Mouse (Mus musculus) ovary, adult 18-20 months (tissue): Measurements from ENCODE around the gene Smap1.
A peak's percentile ranks its signal among the peaks of the same experiment; 100 is the strongest.
"Not testable (repeated sequence)": the region's sequence is repeated elsewhere in the genome, so short reads cannot be mapped to it uniquely, and the experiment has no call there.

Source experiments
- DNase-seq: peaks from one replicate; pipeline ENCODE4 v3.0.0; 2022; ENCODE audit warnings: low spot score, mixed read lengths

Smap1 gene

GRCm38 (mm10) chr1:23921711-23922529, at the start of gene Smap1:
Gene Smap1 (minus strand): TSS chr1:23922317.
- peak; percentile 74 for DNase-seq

- DNase-seq: not testable (repeated sequence)
Measured at GRCm38 (mm10) chr1:23971159-23971558, 49.0 kb upstream of the Smap1 start.

GRCm38 (mm10) chr1:23968027-23968725, 46.1 kb upstream of the Smap1 start:
- DNase-seq: no peak

GRCm38 (mm10) chr1:23966226-23966625, 44.1 kb upstream of the Smap1 start:
- DNase-seq: no peak

DNA sequence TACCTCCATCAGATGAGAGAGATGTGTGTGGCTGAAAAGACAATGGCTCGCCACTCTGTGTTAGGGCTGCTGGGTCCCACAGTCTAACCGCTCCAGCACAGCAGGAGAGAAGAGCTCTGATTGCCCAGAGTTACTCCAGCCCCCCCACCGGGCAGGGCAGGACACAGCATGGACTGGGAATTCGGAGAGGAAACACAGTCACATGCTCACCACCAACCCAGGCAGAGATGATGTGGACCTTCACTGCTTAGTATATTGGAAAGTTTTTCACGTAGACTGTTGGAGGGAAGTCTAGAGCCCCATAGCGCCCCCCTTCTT, 37.3 kb upstream of the Smap1 start:
- DNase-seq: no peak

DNA sequence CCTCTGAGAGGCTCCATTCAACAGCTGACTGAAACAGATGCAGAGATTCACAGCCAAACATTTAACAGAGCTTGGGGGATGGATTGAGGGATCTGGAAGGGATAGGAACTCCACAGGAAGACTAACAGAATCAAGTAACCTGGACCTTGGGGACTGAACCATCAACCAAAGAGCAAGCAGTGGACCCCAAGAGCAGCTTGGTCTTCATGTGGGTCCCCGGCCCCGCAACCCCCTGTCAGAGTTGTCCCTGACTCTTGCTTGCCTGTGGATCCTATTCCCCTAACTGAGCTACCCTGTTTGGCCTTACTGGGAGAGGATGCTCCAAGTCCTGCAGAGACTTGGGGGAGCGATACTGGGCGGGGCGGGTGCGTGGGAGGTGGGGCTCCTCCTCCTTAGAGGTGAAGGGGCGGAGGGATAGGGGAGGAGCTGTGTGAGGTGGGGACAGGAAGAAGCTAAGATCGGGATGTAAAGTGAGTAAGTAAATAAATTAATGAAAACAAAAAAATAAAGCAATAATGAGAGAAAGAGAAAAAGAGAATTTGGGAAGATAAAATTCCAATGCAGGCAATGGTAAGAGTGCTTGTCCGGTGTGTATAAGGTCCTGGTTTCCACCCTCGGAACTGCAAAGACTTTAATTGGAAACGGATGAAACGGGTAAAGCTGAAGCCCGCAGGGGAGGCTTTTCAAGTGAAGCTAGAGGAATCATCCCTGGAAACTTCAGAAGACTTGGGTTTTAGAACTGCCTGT, 36.7 kb upstream of the Smap1 start:
- DNase-seq: no peak

- DNase-seq: no peak
Measured at GRCm38 (mm10) chr1:23958101-23958500, 36.0 kb upstream of the Smap1 start.

GRCm38 (mm10) chr1:23955539-23955938, 33.4 kb upstream of the Smap1 start:
- no peak for DNase-seq

DNA sequence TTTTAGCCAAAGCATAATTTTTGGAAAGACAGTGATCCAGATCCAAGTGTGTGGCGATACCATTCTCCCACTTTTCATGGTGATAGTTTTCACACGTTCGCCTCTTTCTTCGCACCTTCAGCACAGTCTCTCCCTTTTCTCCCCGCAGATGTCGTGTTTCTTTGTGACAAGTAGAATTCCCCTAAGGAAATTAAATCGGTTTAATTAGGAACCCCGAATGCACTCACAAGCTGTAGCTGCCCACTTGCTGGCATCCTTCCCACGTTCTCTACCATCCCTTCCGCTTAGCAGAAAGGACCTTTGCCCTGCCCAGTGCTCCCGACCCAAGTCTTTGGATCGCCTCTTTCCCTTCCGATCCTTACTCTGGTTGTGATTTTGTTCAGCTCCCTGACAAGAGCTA, 31.8 kb upstream of the Smap1 start:
- no peak for DNase-seq

GRCm38 (mm10) chr1:23948778-23949699, 26.9 kb upstream of the Smap1 start:
- DNase-seq: no peak

GRCm38 (mm10) chr1:23948290-23948689, 26.2 kb upstream of the Smap1 start:
- DNase-seq: no peak

GRCm38 (mm10) chr1:23944076-23944475, 22.0 kb upstream of the Smap1 start:
- no peak for DNase-seq

DNA sequence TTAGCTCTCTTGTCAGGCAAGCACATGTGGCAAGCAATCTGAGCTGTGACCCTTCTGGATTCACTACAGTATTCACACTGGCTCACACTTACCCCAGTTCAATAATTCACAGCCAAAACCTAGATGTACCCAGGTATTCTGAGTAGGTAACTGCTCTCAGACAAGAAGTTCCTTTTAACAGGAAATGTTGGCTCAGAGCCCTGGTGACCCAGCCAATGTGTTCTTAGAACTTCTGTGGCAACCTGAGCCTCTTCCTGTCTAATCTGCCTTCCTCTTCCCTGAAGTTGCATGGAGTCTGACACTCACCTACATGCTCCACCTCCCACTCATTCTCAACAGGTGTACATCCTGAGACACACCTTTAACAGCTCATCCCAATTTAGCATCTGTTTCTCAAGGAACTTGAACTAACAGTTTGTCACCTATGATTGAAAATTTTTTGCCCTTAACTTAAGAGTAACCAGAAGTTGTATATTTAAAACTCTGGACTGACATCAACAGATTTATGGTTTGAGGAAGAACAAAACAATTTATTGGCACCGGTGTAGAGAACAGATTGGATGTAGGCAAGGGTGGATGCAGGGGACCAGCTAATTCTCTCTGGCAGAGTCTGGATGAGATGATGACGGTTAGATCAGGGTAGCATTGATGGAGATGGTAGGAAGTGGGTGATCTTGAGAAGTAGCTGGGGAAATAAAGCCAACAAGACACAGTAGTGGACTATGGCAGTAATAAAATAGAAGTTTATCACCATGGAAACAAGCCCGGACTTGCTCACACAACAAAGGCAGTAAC, 21.2 kb upstream of the Smap1 start:
- DNase-seq: no peak

DNA sequence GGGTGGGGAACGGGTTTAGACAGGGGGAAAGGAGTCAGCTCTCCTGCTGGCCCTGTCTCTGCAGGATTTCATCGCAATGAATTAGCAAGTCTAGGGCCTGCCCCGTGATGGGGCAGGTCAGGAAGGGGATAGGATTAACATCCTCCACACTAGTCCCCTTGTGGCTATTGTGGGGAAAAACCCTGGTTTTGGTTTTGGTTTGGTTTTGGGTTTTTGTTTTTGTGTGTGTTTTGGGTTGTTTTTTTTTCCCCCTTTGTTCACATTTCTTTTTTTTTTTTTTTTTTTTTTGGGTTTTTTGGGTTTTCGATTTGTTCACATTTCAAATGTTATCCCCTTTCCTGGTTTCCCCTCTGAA, 13.3 kb upstream of the Smap1 start:
- no peak for DNase-seq

DNA sequence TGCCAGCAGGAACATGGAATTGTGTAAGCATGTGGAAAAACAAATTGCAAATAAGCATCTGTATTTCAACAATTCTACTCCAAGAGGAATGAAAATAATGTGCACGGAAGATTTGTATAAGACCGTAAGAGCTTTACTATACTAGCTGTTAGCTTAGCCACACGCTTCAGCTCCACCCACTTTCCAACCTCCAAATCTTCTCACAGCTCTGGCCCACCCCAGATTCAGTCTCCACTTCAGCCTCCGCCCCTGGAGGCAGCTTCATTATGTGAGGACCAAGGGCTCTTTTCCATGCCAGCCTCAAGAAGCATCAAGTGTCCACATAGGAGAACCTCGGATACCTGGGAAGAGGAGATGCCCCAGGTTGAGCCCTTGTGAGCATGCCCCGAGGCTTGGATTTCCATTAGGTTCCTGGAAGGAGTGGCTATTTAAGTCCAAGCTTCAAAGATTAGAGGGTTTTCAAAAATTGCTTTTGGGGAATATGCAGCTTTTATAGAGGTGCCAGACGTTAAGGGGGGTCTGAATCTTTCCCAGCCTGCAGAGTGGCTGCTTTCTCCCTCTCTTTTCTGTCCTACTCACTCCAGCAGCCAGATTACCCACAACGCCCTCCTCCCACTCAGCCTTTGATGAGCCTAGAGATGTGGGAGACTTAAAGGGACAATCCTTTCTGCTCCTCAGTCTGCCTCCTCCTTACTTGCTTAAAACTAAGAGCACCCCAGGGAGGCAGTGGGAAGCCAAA, 12.7 kb upstream of the Smap1 start:
- no peak for DNase-seq

DNA sequence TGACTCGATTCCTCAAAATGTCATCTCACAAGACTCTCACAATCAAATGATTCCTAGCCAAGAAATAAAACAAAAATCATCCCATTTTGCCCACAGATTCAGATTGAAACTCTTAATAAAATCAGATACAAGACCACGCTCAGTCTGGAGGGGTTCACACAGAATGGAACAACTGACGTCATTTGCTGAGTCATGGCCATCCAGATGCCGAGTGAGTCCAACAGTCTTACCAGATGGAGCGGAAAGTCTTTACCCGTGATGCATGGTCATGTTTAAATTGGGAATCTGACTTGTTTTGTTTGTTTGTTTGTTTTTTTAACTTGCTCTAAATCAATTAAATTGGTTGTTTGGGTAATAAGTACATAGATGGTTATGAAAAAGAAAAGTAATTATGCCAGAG, 7.3 kb upstream of the Smap1 start:
- DNase-seq: no peak

DNA sequence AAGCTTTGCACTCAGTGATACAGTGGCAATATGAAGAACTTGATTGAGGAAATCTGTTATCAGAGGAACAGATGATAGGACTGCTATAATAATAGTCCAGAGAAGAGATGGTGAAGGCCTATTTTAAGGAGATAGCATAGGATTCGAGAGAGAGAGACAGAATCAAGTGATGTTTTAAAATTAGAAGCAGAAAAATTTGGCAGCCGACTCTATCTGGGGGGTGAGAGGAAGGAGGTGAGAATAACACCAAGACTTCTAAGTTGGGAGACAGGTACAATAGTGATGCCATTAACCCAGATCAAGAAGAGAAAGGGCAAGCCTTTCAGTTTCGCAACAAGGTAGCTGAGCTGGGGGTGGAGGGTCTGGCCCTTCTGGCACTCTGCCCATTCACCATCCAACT, 6.3 kb upstream of the Smap1 start:
- DNase-seq: no peak

- no peak for DNase-seq
Measured at GRCm38 (mm10) chr1:23923779-23924708, 1.9 kb upstream of the Smap1 start.

DNA sequence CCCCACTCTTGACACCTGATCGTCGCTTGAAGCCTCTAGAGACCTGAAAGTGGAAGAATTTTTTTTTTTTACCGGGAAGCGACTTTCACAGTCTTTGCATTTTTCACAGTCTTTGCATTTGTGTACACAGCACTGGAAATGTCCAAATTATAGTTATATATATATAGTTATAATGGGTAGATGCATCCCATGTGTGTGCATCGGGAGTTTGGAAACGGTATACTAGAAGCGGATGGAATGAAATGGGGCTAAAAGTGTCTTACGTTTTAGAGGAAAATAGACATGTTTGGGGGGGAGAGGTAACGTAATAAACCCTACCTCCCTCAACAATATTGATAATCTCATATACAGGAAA, 390 bp upstream of the Smap1 start:
- no peak for DNase-seq
